Mouse (Mus musculus) heart, postnatal 0 days (tissue): ENCODE measurements at regions not wholly inside any gene's neighbourhood (a gene's known extent, or its start where the extent isn't known, plus 50 kb on each side); places are given as distances from the start of the nearest gene placed in this dataset.

Source experiments
- ATAC-seq: fragments of 200-750 bp; cut with Nextera tagmentation; 2 replicates; pipeline ENCODE4 v1.8.0; 2017; ENCODE audit warnings: low read depth, moderate number of reproducible peaks, moderate library complexity; ENCODE audit not compliant: insufficient read depth
- DNase-seq: peaks from one replicate; pipeline ENCODE4 v3.0.0-alpha.2; 2016; ENCODE audit warnings: low spot score
- H3K27ac ChIP-seq: fragments of 300-500 bp; sonication (generic); 2 replicates; pipeline ENCODE4 v1.5.1; 2014; ENCODE audit warnings: low read depth, mild to moderate bottlenecking
- H3K27me3 ChIP-seq: fragments of 300-500 bp; sonication (generic); 2 replicates; pipeline ENCODE4 v1.6.1; 2014; ENCODE audit warnings: low read length, mixed read lengths; ENCODE audit not compliant: control insufficient read depth, insufficient read depth
- H3K36me3 ChIP-seq: fragments of 300-500 bp; sonication (generic); replicated peaks from 2 replicates; pipeline ENCODE4 v1.6.1; 2014; ENCODE audit warnings: low read length, mixed read lengths; ENCODE audit not compliant: control insufficient read depth, insufficient read depth
- H3K4me1 ChIP-seq: fragments of 300-500 bp; sonication (generic); 2 replicates; pipeline ENCODE4 v1.6.1; 2014; ENCODE audit warnings: antibody characterized with exemption; ENCODE audit not compliant: control insufficient read depth, insufficient read depth
- H3K4me2 ChIP-seq: fragments of 300-500 bp; sonication (generic); 2 replicates; pipeline ENCODE4 v1.6.1; 2014; ENCODE audit warnings: low read depth, mild to moderate bottlenecking, low read length, moderate library complexity
- H3K4me3 ChIP-seq: fragments of 300-500 bp; sonication (generic); 2 replicates; pipeline ENCODE4 v1.5.1; 2014; ENCODE audit warnings: low read depth, low read length
- H3K9ac ChIP-seq: fragments of 300-500 bp; sonication (generic); replicated peaks from 2 replicates; pipeline ENCODE4 v1.6.1; 2014; ENCODE audit warnings: low read depth, low read length, mixed read lengths
- H3K9me3 ChIP-seq: fragments of 300-500 bp; sonication (generic); replicated peaks from 2 replicates; pipeline ENCODE4 v1.6.1; 2016; ENCODE audit warnings: low read length; ENCODE audit not compliant: control insufficient read depth
- CTCF ChIP-seq: IDR thresholded peaks from 2 replicates; pipeline ENCODE4 v1.5.1; 2016; ENCODE audit warnings: antibody characterized with exemption, control low read depth, low read depth
- EP300 ChIP-seq: IDR thresholded peaks from 2 replicates; pipeline ENCODE4 v1.6.1; 2016; ENCODE audit warnings: antibody characterized with exemption, low read depth
- WGBS: fragments of 180-500 bp; shearing (Covaris S2); extraction: QIAGEN DNeasy Blood & Tissue Kit; methylation state at CpG from one replicate; pipeline ENCODE4 v1.1.7; 2014; 5-methylcytosine and 5-hydroxymethylcytosine counted together

- no peak overlapping the region for H3K4me3 ChIP-seq
- no peaks in the 10 kb centered on the region for H3K36me3 ChIP-seq
- H3K4me1 ChIP-seq, result peaks cover 7% of the 10 kb centered on the region
- no peak overlapping the region for H3K9ac ChIP-seq
- 46% methylated on average over 4 of the region's 4 CpGs for WGBS
- H3K27me3 ChIP-seq, result no peaks in the 10 kb centered on the region
- no peak overlapping the region for H3K27ac ChIP-seq
- DNase-seq, result no peak
- no peak for TF ChIP-seq CTCF
- no peak for TF ChIP-seq EP300
- no peaks in the 10 kb centered on the region for H3K9me3 ChIP-seq
- H3K4me2 ChIP-seq, result no peak overlapping the region
- ATAC-seq, result no peak
Measured at GRCm38 (mm10) chr3:60928910-60929309, 73.7 kb upstream of the P2ry1 start.

GRCm38 (mm10) chr3:60934492-60934891 lies 68.1 kb upstream of the P2ry1 start:
- H3K27me3 ChIP-seq, result no peaks in the 10 kb centered on the region
- H3K27ac ChIP-seq, result no peak overlapping the region
- no peaks in the 10 kb centered on the region for H3K4me1 ChIP-seq
- WGBS, result 81% methylated on average over 1 of the region's 1 CpGs
- TF ChIP-seq EP300 (no peak), CTCF (no peak)
- no peaks in the 10 kb centered on the region for H3K9me3 ChIP-seq
- DNase-seq (no peak), ATAC-seq (no peak)
- H3K4me3 ChIP-seq, result no peak overlapping the region
- no peak overlapping the region for H3K9ac ChIP-seq
- no peaks in the 10 kb centered on the region for H3K36me3 ChIP-seq
- H3K4me2 ChIP-seq, result no peak overlapping the region

DNA sequence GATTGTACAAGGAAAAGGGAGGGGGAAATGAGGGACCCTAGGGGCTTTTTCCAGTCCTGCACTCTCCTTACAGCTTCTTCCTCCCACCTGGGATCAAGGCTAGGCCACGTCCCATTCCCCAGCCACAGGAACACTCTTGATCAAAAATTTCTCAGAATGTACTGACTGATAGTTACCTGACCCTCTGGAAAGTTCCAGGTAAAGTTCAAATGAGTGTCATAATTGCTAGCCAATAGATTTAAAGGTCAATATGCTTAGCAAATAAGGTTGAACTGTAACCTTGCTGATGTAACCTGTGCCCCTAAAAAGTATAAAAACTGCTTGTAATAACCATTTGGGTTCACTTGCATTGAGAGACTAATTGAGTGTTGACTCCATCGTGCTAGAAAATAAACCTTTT lies 61.1 kb upstream of the P2ry1 start:
- 68% methylated on average over 2 of the region's 2 CpGs for WGBS
- no peak for ATAC-seq
- TF ChIP-seq CTCF (no peak), EP300 (no peak)

DNA sequence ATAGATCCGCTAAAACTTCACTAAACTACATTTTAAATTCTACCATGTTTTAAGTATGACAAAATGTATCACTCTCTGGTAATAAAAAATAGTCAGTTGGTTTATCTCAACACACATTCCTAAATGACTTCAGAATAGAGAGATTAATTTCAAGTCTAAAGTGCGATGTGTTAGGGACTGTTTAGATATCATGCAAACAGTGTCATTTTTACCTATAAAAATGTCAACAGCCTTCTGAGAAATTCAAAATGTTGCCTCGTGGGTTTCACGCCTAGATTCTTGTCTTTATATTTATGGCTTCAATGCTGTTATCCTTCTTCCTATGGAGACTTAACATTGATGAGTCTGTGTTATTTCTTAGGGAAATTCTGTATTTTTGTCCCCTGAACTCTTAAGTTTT lies 53.7 kb upstream of the P2ry1 start:
- no peak for ATAC-seq
- Histone ChIP-seq H3K27me3 (no peaks in the 10 kb centered on the region), H3K4me3 (no peak overlapping the region), H3K27ac (no peak overlapping the region), H3K36me3 (no peaks in the 10 kb centered on the region), H3K9ac (no peak overlapping the region), H3K4me2 (no peak overlapping the region), H3K4me1 (no peaks in the 10 kb centered on the region), H3K9me3 (no peaks in the 10 kb centered on the region)
- TF ChIP-seq EP300 (no peak), CTCF (no peak)
- DNase-seq, result no peak
- 65% methylated on average over 4 of the region's 4 CpGs for WGBS

More for the DNA sequence above, 61.1 kb upstream of the P2ry1 start:
- no peak for DNase-seq
- Histone ChIP-seq H3K4me2 (no peak overlapping the region), H3K4me3 (no peak overlapping the region), H3K9me3 (no peaks in the 10 kb centered on the region), H3K4me1 (no peaks in the 10 kb centered on the region), H3K36me3 (no peaks in the 10 kb centered on the region), H3K9ac (no peak overlapping the region), H3K27ac (no peak overlapping the region), H3K27me3 (no peaks in the 10 kb centered on the region)
